Mouse (Mus musculus): Measurements from ENCODE around the gene Gm42906. TPM values are rescaled to one million over a fixed set of nuclear protein-coding genes. Genes with fewer than 3 reads are reported as not detected.
A peak's percentile ranks its signal among the peaks of the same experiment; 100 is the strongest.

The Gm42906 gene
- 1.9 TPM in 1 of 2 replicates, not detected in the other for total RNA-seq (2021)
- long read RNA-seq, partial matches to known transcripts: 0 of 6 reads
- long read RNA-seq, other reads (novel, unspliced or antisense): 6 of 6 reads

GRCm38 (mm10) chr5:151428113-151428756, at the start of gene Gm42906:
Gene Gm42906, minus strand, starts transcription at chr5:151428163.
- no peak for DNase-seq

DNA sequence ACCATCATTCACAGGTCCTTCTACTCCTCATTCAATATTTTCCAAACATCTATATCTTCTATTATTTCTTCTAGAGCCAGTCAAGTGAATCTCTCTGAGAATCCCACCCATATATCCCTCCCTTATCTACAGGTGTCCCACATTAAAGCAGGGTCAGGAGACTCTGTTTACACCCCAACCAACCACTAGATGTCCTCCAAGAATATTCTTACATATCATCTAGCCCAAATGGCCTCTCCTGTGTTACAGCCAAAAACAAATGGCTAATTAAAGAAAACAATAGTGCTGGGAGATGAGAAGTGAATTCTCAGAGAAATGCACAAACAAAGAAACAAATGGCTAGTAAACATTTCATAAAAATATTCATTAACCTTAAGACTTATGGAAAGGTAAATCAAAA, 17.7 kb upstream of the Gm42906 start:
- no peak for DNase-seq

GRCm38 (mm10) chr5:151435106-151435505, 7.1 kb upstream of the Gm42906 start:
- no peak for DNase-seq

DNA sequence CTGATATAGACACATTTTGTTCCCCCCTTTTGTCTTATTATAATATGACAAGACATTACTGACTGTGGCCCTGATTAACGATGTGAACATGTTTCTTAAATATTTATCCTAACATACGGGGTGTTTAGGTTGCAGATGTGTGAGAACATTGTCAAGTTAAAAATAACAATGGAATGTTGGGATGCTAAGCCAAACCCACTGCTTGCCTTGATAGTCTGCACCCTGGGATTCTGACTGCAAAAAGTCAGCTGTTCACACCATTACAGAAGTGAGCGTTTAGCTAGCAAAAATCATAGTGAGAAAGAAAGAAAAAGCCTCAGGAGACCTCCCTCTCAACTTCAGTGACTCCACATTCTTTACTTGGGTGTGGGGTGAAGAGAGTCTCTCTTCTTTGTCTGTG, 1.5 kb downstream of the Gm42906 start:
- DNase-seq: no peak

- DNase-seq: no peak
Measured at GRCm38 (mm10) chr5:151422692-151423091, 5.3 kb downstream of the Gm42906 start.

DNA sequence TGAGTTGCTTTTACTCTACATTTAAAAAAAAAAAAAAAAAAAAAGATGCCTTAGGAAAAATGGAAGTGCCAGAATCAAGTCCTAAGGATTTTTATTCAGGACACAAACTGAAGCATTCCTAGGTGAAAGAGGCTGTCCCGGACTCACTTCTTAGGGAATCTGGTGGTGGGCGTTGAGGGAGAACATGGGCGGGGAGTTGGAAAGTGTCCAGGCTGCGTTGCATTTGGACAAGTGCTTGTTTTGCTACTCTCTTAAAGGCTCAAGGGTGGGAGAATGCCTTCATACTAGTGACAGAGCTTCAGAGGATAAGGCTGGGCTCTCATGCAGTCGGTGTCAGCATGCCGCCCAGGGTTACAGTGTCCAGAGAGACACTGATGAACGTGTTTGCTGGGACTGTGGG, 6.1 kb downstream of the Gm42906 start:
- no peak for DNase-seq

GRCm38 (mm10) chr5:151418551-151418950, 9.4 kb downstream of the Gm42906 start:
- DNase-seq: no peak

DNA sequence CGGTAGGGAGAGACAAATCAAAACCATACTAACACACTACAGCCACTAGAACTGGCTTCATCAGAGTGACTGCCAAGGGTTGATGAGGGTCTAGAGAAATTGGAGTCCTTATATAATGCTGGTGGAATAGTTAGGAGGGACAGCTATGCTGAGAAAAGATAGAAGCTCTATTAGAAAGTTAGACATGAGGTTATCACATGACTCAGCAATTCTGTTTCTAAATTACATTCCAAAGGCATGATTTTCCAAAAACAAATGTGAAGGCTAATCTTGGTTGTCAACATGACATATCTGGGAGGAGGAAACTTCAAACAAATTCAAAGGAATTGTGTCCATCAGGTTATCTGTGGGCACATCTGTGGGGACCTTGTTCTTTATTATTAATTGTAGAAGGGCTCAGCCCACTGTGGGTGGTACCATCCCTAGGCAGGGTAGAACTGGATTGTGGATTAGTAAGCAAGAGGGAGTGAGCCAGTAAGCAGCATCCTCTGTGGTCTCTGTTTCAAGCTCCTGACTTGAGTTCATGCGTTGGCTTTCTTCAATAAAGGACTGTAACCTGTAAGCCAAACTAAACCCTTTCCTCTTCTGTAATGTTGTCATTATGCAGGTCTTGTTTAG, 10.4 kb downstream of the Gm42906 start:
- DNase-seq: peak; percentile 28

DNA sequence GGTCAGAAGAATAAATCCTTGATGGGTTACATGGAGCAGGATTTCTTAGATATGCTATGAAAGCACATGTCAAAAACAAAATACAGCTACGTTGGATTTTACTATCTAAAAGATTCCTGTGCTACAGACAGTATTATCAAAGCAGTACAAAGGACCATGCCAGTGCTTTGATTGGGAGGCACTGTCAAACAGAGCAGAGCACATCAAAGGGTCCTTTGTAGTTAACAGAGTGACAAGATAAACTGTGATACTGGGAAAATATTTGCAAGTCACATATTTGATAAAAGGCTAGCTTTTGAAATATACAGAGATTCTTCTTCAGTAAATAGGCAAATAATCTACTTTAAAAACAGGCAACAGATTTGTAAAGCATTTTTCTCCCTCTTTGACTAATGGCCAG, 11.0 kb downstream of the Gm42906 start:
- no peak for DNase-seq

- no peak for DNase-seq
Measured at GRCm38 (mm10) chr5:151413617-151414016, 14.3 kb downstream of the Gm42906 start.

- no peak for DNase-seq
Measured at GRCm38 (mm10) chr5:151412666-151413463, 15.1 kb downstream of the Gm42906 start.

GRCm38 (mm10) chr5:151410006-151410405, 18.0 kb downstream of the Gm42906 start:
- no peak for DNase-seq

DNA sequence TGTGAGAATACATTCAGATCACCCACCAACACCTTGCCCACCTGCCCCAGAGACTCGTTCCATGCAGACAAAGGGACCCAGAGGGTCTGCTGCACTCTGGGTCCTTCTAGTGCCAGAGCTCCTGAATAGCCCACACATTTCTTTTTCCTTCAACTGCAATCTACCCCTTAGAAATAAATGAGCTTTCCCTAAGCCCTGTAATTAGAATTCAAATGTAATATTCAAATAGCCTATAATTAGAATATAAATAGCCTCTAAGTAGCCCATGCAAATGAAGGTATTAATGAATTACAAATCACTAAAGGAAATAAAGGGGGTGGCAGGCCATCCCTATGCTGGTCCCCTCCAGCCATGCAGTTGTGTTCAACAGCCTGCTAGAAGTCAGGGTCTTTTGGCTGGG, 18.7 kb downstream of the Gm42906 start:
- DNase-seq: no peak

DNA sequence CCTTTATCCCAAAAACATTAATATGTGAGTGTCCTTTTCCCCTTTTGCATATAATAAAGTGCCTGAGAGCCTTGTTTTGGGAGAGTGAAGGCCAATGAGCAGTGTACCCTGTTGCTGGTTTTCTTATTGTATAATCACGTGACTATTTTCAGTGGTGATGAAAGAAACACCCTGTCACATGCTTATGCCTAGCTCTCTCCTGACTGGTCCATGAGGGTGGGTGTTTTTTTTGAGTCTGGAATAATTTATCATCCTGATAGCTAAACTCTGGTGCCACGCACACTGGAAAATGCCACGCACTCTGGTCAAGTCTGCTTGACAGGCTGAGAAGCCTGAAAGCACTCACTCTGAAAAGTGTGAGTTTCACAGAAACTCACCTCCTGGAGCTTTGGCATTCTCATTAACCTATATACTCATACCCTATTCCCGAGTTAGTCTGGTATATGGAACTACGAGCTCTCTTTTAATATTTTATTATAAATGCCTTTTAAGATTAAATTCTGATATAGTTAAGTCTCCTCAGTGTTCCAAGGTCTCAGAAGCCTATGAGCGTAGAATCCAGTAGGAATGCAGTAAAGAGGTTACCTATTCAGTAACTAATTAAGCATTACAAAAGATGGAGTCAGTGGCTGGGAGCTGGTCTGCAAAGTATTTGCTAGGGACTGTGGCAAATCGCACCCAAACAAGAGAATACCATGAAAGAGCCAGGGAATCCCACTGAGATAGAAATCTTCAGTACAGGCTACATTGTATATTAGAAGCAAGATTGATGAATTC, 19.7 kb downstream of the Gm42906 start:
- no peak for DNase-seq

DNA sequence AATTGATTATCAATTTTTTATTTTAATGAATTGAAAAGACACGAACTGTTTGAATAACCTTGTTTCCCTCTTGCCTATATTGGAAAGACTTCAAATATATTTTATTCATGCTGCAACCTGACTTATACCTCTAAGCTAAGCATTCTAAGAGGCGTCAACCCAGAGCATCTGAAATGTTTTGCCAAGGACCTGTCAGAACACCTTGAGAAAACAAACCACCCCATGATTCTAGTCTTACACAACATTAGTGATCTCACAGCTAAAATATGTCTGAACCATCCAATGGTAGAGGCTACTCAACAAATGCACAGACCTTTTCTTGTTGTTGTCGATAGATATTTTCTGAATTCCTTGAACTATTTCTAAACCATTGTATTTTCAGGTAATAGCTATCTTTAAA, 20.5 kb downstream of the Gm42906 start:
- no peak for DNase-seq

DNA sequence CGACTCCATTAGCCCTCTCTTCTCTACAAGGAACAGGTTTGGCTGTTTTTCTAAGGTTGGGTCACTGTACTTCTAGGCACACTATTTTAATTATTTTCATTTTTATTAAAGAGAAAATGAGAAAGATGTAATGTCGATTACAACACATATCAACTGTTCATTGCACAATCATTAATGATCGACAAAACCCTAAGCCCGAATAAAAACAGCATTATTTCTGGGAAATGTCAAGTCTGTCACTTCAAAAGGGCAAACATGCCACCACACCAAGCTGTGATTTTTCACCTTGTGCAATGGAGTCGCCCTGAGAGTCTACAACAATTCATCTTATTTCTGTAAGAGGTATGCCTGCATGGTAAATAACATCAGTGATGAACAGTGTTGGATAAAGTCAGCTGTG, 21.7 kb downstream of the Gm42906 start:
- no peak for DNase-seq

DNA sequence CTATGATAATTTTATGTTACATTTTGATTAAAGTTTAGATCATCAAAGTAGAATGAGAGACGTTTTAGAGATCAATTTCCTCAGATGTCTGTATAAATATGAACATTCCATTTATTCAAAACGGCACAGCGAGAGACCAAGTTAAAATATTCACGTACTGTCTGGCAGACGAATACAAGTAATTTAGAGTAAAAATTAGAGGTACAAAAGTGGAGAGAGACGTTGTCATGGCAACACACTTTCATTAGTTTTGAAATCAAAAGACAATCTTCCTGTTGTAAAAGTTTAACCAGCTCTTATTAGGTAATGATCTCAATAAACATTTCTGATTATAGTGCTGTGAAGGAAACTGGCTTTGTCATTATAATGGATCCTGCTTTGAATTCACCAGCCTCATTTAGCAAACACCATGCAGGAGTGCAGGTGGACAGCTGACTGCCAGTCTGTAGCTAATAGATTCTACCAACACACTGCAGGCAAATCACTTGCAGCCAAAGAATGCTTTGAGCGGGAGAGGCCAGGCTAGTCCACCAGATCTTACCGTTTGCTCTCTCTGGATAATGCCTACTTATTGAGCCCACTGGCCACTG, 22.6 kb downstream of the Gm42906 start:
- DNase-seq: no peak

DNA sequence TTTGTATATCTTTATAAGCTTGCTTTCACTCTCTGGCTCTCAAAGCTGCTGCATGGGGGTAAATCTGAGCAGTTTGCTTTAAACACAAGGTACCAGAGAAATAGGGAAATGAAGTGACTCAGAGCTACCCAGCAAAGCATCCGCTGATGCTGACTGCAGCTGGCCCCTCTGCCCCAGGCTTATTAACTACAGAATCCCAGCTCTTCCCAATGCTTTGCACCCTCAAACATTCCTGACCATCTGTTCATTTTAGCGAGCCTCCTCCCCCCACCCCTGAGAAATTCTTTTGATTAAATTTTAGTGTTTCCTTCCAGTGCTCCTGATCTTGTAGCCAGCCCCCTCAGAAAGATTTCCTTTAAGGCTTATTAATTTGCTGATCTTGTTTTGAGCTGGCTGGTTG, 24.4 kb downstream of the Gm42906 start:
- no peak for DNase-seq

DNA sequence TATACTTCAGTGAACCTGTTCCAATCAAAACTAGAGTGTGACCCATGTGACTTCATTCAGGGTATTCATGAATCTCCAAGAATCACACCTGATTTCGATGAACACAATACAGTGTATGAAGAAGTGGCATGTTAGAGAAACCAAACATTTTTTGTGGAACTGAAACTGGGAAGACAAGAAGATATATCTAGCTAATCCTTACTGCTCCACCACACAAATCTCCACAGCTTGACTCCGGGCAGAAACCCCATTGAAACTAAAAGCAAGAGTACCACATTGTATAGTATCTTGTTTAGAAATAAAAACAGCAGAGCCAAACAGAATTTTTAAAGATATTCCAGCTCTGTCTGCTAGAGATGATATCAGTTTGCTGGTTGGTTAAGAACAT, 27.4 kb downstream of the Gm42906 start:
- no peak for DNase-seq

DNA sequence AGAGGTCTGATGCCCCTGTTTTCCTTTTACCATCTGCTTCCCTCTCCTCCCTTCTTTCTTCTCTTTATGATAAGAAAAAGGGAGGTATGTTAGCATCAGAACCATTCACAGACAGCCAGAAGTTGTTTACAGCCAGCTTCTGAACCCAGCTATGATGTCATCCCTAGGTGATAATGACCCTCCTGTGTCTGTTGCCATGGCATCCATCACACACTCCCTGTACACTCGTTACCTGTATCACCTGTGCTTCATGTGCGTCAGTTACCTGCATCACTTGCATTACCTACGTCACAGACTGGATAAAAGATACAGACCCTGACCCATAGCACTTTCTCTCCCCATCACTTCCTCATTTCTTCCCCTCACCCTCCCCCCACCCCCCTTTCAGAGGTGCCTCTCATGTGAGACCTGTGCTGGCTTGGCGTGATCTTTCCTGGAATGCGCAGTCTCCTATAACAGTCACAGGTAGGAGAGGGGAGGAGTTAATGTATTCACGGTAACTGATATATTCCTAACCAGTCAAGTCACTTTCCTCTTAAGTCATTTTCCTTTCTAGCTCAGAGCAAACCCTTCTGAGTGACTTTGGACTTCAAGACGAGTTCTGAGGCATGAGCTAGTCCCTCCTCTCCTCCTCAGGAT, 27.9 kb downstream of the Gm42906 start:
- DNase-seq: no peak

GRCm38 (mm10) chr5:151396119-151396518, 31.8 kb downstream of the Gm42906 start:
- DNase-seq: no peak

- DNase-seq: no peak
Measured at GRCm38 (mm10) chr5:151394690-151395089, 33.3 kb downstream of the Gm42906 start.
